Mouse (Mus musculus) retina, adult 2 months (tissue): ENCODE results near the gene Trim10.

ENCODE experiments used
- DNase-seq: peaks from one replicate; pipeline ENCODE4 v3.0.0-alpha.2; 2012; ENCODE audit warnings: low read depth, low spot score

The Trim10 gene

DNA sequence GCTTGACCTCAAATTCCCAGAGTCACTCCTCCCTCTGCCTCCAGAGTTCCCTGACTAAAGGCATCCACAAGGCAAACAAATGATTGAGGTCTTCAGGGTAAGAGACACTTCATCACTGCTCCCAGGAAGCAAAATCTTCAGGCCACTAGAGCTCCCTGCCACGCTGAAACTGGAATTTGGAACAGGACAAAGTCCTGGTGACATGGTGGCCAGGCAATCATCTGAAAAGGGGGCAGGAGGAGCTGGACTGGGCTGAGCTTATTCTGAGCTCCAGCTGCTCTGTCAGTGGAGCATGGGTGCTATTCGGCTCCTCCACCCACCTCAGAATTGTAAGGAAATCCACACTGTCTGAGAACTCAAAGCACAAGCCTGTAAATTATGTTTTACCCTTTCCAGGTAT is 42.7 kb downstream of the Trim10 start:
- DNase-seq = no peak

DNA sequence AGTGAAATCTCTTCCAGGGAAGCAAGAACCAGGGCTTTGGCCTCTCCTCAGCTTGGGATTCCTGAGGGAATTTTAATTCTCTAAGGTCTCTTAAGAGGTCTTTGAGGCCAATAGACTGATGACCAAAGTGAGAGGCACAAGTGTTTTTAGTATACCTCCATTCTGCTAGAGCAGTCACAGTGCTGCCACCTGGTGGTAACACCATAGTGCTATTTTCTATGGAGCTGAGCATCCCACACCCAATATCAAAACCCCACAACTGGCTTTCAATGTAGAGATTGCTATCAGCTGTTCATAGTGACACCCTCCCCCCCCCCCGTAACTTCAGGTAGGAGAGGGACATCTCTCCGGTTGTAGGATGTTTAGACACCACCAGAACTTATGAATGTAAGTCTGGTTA is 44.7 kb downstream of the Trim10 start:
- DNase-seq = peak; percentile 32

DNA sequence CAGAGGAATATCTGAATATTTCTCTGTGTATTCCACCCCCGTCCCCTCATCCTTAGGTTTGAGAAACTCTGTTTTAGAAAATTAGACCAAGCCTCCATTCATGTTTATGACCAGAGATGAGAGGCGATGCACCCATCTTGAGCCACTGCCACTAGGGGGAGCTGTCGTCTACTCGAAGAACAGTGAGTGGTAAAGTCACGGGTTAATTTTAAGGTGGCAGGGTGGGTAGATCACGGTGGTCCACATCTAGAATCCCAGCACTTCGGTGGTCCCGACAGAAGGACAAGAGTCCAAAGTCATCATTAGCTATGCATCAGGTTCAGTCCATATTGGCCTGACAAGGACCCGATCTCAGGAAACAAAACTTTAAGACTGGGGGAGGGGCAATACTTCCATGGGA is 45.7 kb downstream of the Trim10 start:
- no peak for DNase-seq

GRCm38 (mm10) chr17:36920239-36920638 is 50.9 kb downstream of the Trim10 start:
- no peak for DNase-seq

DNA sequence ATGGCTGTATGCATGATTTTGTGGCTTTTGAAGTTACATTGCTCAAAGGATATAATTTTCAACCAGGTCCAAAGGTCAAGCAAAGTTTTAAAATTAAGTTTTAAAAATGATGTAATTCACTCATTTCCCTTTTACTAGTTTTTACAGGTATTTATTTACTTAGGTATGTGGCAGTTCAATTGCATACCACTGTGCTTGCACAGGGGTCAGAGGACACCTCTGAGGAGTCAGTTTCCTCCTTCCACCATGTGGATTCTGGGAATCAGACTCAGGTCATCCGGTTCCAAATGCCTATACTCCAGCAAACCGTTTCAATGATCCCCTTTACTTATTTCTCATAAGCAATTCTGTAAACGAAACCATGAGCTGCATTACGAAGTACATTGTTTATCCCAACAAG is 53.3 kb downstream of the Trim10 start:
- DNase-seq = no peak

- no peak for DNase-seq
Observed at GRCm38 (mm10) chr17:36923491-36923890, 54.1 kb downstream of the Trim10 start.
